Mouse (Mus musculus) CH12.LX (cell line): ENCODE data around the gene Gdf9. TPM values are rescaled to one million over a fixed set of nuclear protein-coding genes. Genes with fewer than 3 reads are reported as not detected.

Experiments
- DNase-seq: peaks from one replicate; pipeline ENCODE4 v3.0.0-alpha.2; 2013; ENCODE audit errors: extremely low read depth
- H3K27ac ChIP-seq: 2 replicates; pipeline ENCODE4 v1.5.1; 2012; ENCODE audit warnings: low read depth, mild to moderate bottlenecking, control low read depth, moderate library complexity; ENCODE audit not compliant: insufficient read depth
- H3K27me3 ChIP-seq: replicated peaks from 2 replicates; pipeline ENCODE3; 2012; ENCODE audit warnings: inconsistent platforms
- H3K36me3 ChIP-seq, 2 experiments: replicated peaks in 1 of 2; 2 replicates each; pipeline versions ENCODE3 to v1.6.1; 2012; ENCODE audit warnings: inconsistent platforms in 1 of 2, low read length in 1 of 2, mild to moderate bottlenecking in 1 of 2, mixed read lengths in 1 of 2, moderate library complexity in 1 of 2; ENCODE audit not compliant: control insufficient read depth in 1 of 2, insufficient read depth in 1 of 2
- H3K4me1 ChIP-seq, 2 experiments: 2 replicates each; pipeline ENCODE4 v1.6.1; 2012; ENCODE audit warnings: inconsistent platforms in 1 of 2, moderate library complexity in 1 of 2; ENCODE audit not compliant: insufficient read depth in 2 of 2, control insufficient read depth in 1 of 2
- H3K4me2 ChIP-seq: 2 replicates; pipeline ENCODE4 v1.6.1; 2012; ENCODE audit warnings: low read depth, mild to moderate bottlenecking, control low read depth; ENCODE audit not compliant: poor library complexity, insufficient read depth, severe bottlenecking
- H3K4me3 ChIP-seq, 3 experiments: fragments of 150-350 bp in 1 of 3; sonication (generic) in 1 of 3; replicated peaks in 1 of 3; 2 replicates each; pipeline versions ENCODE3 to v1.5.1; 2011 to 2012; ENCODE audit warnings: low read depth in 2 of 3, low read length in 2 of 3, mild to moderate bottlenecking in 2 of 3, moderate library complexity in 2 of 3, control low read depth in 1 of 3, improper control_type of control experiment in 1 of 3, inconsistent platforms in 1 of 3, mixed read lengths in 1 of 3; ENCODE audit not compliant: poor library complexity in 1 of 3
- H3K79me2 ChIP-seq: replicated peaks from 2 replicates; pipeline ENCODE4 v1.6.1; 2012; ENCODE audit warnings: mild to moderate bottlenecking, moderate library complexity; ENCODE audit not compliant: control insufficient read depth, poor library complexity, insufficient read depth, severe bottlenecking; ENCODE audit errors: extremely low read depth
- H3K9ac ChIP-seq: 2 replicates; pipeline ENCODE4 v1.6.1; 2012; ENCODE audit warnings: low read depth, mild to moderate bottlenecking, control low read depth, moderate library complexity; ENCODE audit not compliant: insufficient read depth
- H3K9me3 ChIP-seq: replicated peaks from 2 replicates; pipeline ENCODE3; 2012; ENCODE audit warnings: low read length, inconsistent platforms, mixed read lengths
- CTCF ChIP-seq, 2 experiments: IDR thresholded peaks in 1 of 2; conservative IDR thresholded peaks in 1 of 2; 2 replicates each; pipeline ENCODE4 v1.5.1; 2011 to 2012; ENCODE audit warnings: low read depth in 2 of 2, low read length in 2 of 2, improper control_type of control experiment in 1 of 2, inconsistent platforms in 1 of 2, mild to moderate bottlenecking in 1 of 2, moderate library complexity in 1 of 2
- ELF1 ChIP-seq: IDR thresholded peaks from 2 replicates; pipeline ENCODE4 v1.6.1; 2014; ENCODE audit warnings: low read depth, mild to moderate bottlenecking, inconsistent platforms, low read length, improper control_type of control experiment
- ETS1 ChIP-seq: conservative IDR thresholded peaks from 2 replicates; pipeline ENCODE4 v1.6.1; 2012; ENCODE audit warnings: low read depth, mild to moderate bottlenecking, inconsistent platforms, low read length, improper control_type of control experiment, moderate library complexity
- HCFC1 ChIP-seq: IDR thresholded peaks from 2 replicates; pipeline ENCODE4 v1.6.1; 2012; ENCODE audit warnings: low read depth, mild to moderate bottlenecking, inconsistent platforms, low read length, improper control_type of control experiment
- IRF4 ChIP-seq: IDR thresholded peaks from 2 replicates; pipeline ENCODE4 v1.6.1; 2014; ENCODE audit warnings: low read depth, mild to moderate bottlenecking, inconsistent platforms, low read length, improper control_type of control experiment
- JUND ChIP-seq: conservative IDR thresholded peaks from 2 replicates; pipeline ENCODE4 v1.6.1; 2011; ENCODE audit warnings: low read depth, low read length, improper control_type of control experiment
- MEF2A ChIP-seq: IDR thresholded peaks from 2 replicates; pipeline ENCODE4 v1.6.1; 2014; ENCODE audit warnings: low read depth, mild to moderate bottlenecking, inconsistent platforms, low read length, improper control_type of control experiment, borderline replicate concordance
- NRF1 ChIP-seq: IDR thresholded peaks from 2 replicates; pipeline ENCODE4 v1.6.1; 2014; ENCODE audit warnings: low read depth, mild to moderate bottlenecking, inconsistent platforms, low read length, improper control_type of control experiment, moderate library complexity
- PAX5 ChIP-seq: IDR thresholded peaks from 2 replicates; pipeline ENCODE4 v1.6.1; 2012; ENCODE audit warnings: low read length, inconsistent platforms, mixed read lengths
- POLR2AphosphoS2 ChIP-seq: IDR thresholded peaks from 2 replicates; pipeline ENCODE4 v1.6.1; 2011; ENCODE audit warnings: low read depth, low read length, improper control_type of control experiment
- RAD21 ChIP-seq: IDR thresholded peaks from 2 replicates; pipeline ENCODE4 v1.6.1; 2011; ENCODE audit warnings: low read depth, mild to moderate bottlenecking, low read length, improper control_type of control experiment, moderate library complexity
- RCOR1 ChIP-seq: conservative IDR thresholded peaks from 2 replicates; pipeline ENCODE4 v1.6.1; 2012; ENCODE audit warnings: low read depth, mild to moderate bottlenecking, inconsistent platforms, low read length, improper control_type of control experiment
- SMC3 ChIP-seq: IDR thresholded peaks from 2 replicates; pipeline ENCODE4 v1.6.1; 2011; ENCODE audit warnings: low read depth, low read length, improper control_type of control experiment
- USF2 ChIP-seq: conservative IDR thresholded peaks from 2 replicates; pipeline ENCODE4 v1.6.1; 2011; ENCODE audit warnings: low read depth, low read length, improper control_type of control experiment
- ZC3H11A ChIP-seq: IDR thresholded peaks from 2 replicates; pipeline ENCODE4 v1.6.1; 2012; ENCODE audit warnings: low read depth, mild to moderate bottlenecking, inconsistent platforms, low read length, improper control_type of control experiment
- ZKSCAN1 ChIP-seq: IDR thresholded peaks from 2 replicates; pipeline ENCODE4 v1.6.1; 2012; ENCODE audit warnings: low read depth, inconsistent platforms, low read length, improper control_type of control experiment, borderline replicate concordance
- dilution Hi-C: fragments of 300-500 bp; cut with MboI; formaldehyde crosslinking; loops from 2 replicates; pipeline ENCODE4 v1.14.3; 2020; ENCODE audit warnings: low sequenced_read_pairs; ENCODE audit not compliant: extremely low pct_unique_long_range_greater_than_20kb, extremely low pct_ligation_motif_present
- in situ Hi-C: fragments of 300-500 bp; cut with MboI; formaldehyde crosslinking; loops from 3 replicates; pipeline ENCODE4 v1.14.3; 2019; ENCODE audit warnings: low sequenced_read_pairs, low pct_ligation_motif_present, low pct_unique_long_range_greater_than_20kb, mixed read lengths
- polyA plus RNA-seq: library from polyadenylated mRNA; unstranded; fragments of >175 nt; gene quantifications from 2 replicates; pipeline ENCODE4 v1.2.1, GENCODE M21; 2012; ENCODE audit warnings: low read depth; ENCODE audit not compliant: insufficient read length
- total RNA-seq, 2 experiments: library from RNA; depleted of rRNA; stranded (reverse); fragments of 300-350 nt in 1 of 2; fragments of >200 nt in 1 of 2; gene quantifications; 2 replicates each; pipeline ENCODE4 v1.2.3; 2012 to 2014

Gdf9 gene
- total and polyA plus RNA-seq, 3 experiments = 0.13 to 0.16 TPM; not detected in 1

DNA sequence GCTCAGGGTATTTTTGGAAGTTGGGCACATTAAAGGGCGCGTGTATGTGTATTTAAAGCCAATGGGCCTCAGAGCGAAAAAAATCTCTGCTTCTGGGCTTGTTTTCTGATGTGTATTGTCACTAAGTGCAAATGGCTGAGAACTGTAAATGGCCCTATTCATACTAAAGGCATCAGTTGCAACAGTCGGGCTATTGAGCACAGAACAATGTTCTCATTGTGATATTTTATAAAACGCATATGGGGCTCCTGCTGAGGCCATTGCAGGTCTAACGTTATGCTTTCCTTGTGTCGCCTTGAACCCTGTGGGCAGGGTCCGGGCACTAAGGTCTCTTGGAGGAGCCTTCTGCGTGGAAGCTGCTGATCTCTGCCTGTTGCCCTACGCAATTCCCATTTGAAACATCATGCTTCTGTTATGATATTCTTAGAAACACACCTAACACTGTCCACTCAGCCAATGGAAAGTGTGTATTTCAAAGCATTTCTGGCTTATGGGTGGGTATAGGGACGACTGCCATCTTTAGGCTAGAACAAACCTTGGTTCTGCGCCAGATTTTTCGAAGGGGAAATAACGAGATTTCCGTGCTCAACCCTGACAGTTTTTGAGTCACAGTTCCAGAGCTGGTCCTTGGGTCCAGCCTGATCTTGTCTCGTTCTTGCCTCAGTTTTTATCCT lies 38.6 kb downstream of the Gdf9 start (continued):
- no peak for TF ChIP-seq POLR2AphosphoS2
- TF ChIP-seq USF2 = no peak
- TF ChIP-seq RAD21 = no peak
- TF ChIP-seq ETS1 = no peak
- TF ChIP-seq, all 38 proteins: peak for 0

DNA sequence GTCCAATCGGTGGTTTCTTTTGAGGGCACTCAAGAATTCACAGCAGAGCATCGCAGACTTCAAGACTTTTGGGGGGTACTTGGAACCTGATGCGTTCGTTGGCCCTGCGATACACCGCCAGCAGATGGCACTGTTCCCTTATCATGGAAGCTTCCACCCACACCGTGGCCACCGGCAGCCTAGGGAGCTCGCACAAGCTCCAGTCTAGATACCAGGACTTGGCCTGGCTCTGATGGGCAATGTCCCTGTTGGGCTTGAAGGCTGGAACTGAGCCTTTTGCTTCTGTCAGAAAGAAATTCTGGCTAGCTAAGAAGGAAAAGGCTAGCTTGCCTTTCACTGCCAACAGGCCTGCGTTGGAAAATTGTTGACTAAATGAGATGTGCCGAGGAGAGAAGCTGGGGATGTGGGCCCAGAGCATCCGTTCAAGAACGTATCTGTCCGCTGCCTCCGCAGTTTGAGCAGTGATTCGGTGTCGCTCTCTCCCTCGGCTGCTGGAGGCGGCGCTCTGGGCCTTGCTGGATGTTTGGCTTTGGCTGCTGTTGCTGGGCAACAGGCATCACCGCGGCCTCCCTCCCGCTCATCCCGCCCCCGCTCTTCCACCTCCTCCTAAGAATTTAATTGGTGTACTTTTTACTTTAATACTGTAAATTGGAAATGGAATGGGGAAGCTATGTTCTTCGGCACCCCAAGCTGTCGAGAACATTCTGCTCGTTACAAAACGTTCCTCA lies 39.3 kb downstream of the Gdf9 start, which contains the start of gene Gm9837:
Gene Gm9837, minus strand, starts transcription at position 512 of the 728 bp plus-strand sequence.
- dilution Hi-C loops = no loop called here
- Histone ChIP-seq H3K27me3 (peaks cover 8% of the 10 kb centered on the region), H3K9me3 (no peaks in the 10 kb centered on the region), H3K27ac (no peak within 1 kb of the TSS), H3K9ac (no peak within 1 kb of the TSS), H3K36me3 (no peaks in the 10 kb centered on the region), H3K79me2 (no peaks in the 10 kb centered on the region), H3K4me3 (no peak within 1 kb of the TSS), H3K4me2 (peak within 1 kb of the TSS; percentile 9), H3K4me1 (peaks cover 0 to 3% of the 10 kb centered on the region in 2 experiments; a peak in 1 of 4 replicates)
- DNase-seq = peak; percentile 88
- TF ChIP-seq HCFC1 (no peak), SMC3 (peak; percentile 98), RCOR1 (no peak), MEF2A (peak; percentile 16; the same call in 1 of the 2 replicates), CTCF (conservative IDR thresholded peaks at IDR 0.05 in 1 of 2, IDR thresholded peaks at IDR 0.05 in 1 of 2; ENCODE audit: low read depth in 2 of 2, low read length in 2 of 2) (peak; percentile 86 to 98), ELF1 (0 out of 2 replicates have a peak, but pooled peaks have one; percentile 13), PAX5 (no peak), ZKSCAN1 (no peak), NRF1 (0 out of 2 replicates have a peak, but pooled peaks have one; percentile 35), IRF4 (no peak), ZC3H11A (peak; percentile 93), JUND (no peak)
- in situ Hi-C loops = loop anchor here (5.0 to 10.0 kb wide), 4 partner anchors 47 to 385 kb away; partner anchors contain the start of genes Gm12216 and Sept8
